Mouse (Mus musculus) adrenal gland, adult (tissue): ENCODE data around the gene Nsd2.

Experiments used
- DNase-seq, 2 experiments: peaks; one replicate each; pipeline ENCODE4 v3.0.0; 2022 to 2023; ENCODE audit warnings: low spot score in 1 of 2; ENCODE audit not compliant: inconsistent age in 2 of 2

The Nsd2 gene

GRCm38 (mm10) chr5:33819876-33820732 is at the start of gene Nsd2:
Gene Nsd2, plus strand, starts transcription at chr5:33820725.
- peak; percentile 92 to 96 for DNase-seq

- DNase-seq: no peak
These were observed 43.3 kb upstream of the Nsd2 start for GRCm38 (mm10) chr5:33777195-33777594.

GRCm38 (mm10) chr5:33781964-33782344 is 38.6 kb upstream of the Nsd2 start:
- no peak for DNase-seq

- DNase-seq: peak; percentile 96 to 98
These were observed 38.1 kb upstream of the Nsd2 start, which contains the start of gene Letm1 for GRCm38 (mm10) chr5:33782345-33782998. Gene Letm1, minus strand, starts transcription at chr5:33782817.

- no peak for DNase-seq
These were observed 37.5 kb upstream of the Nsd2 start for GRCm38 (mm10) chr5:33782999-33783390.

- no peak for DNase-seq
These were observed 28.4 kb upstream of the Nsd2 start for GRCm38 (mm10) chr5:33791912-33792643.

GRCm38 (mm10) chr5:33803337-33803736 is 17.2 kb upstream of the Nsd2 start:
- DNase-seq: no peak

GRCm38 (mm10) chr5:33811519-33811918 is 9.0 kb upstream of the Nsd2 start:
- peak in 1 of 2 experiments; percentile 34 for DNase-seq

GRCm38 (mm10) chr5:33816008-33816725 is 4.4 kb upstream of the Nsd2 start:
- no peak for DNase-seq

GRCm38 (mm10) chr5:33818104-33818503 is 2.4 kb upstream of the Nsd2 start:
- DNase-seq: no peak

- DNase-seq: peak; percentile 27 to 57
These were observed 1.2 kb upstream of the Nsd2 start for GRCm38 (mm10) chr5:33819141-33819875.

- peak; percentile 70 to 92 for DNase-seq
These were observed 452 bp downstream of the Nsd2 start for GRCm38 (mm10) chr5:33820733-33821621.

GRCm38 (mm10) chr5:33821901-33822427 is 1.4 kb downstream of the Nsd2 start:
- DNase-seq: peak in 1 of 2 experiments; percentile 32

GRCm38 (mm10) chr5:33822456-33822855 is 1.9 kb downstream of the Nsd2 start:
- no peak for DNase-seq

- DNase-seq: no peak
These were observed 5.5 kb downstream of the Nsd2 start for GRCm38 (mm10) chr5:33826001-33826400.

- no peak for DNase-seq
These were observed 7.6 kb downstream of the Nsd2 start for GRCm38 (mm10) chr5:33828107-33828506.

GRCm38 (mm10) chr5:33829958-33830357 is 9.4 kb downstream of the Nsd2 start:
- DNase-seq: no peak

GRCm38 (mm10) chr5:33830832-33831231 is 10.3 kb downstream of the Nsd2 start:
- DNase-seq: peak in 1 of 2 experiments; percentile 34

- no peak for DNase-seq
These were observed 20.8 kb downstream of the Nsd2 start for GRCm38 (mm10) chr5:33841331-33841730.
